Mouse (Mus musculus): ENCODE measurements at regions not wholly inside any gene's neighbourhood (a gene's known extent, or its start where the extent isn't known, plus 50 kb on each side); places are given as distances from the start of the nearest gene placed in this dataset.

GRCm38 (mm10) chrX:11845566-11845965 is 314.6 kb downstream of the Bcor start:
- no peak for TF ChIP-seq POLR2A (IDR thresholded peaks at IDR 0.05; ENCODE audit: borderline replicate concordance, control insufficient read depth, low read depth, low read length)
- no peak for TF ChIP-seq CTCF (IDR thresholded peaks at IDR 0.05; ENCODE audit: control insufficient read depth, insufficient read depth, low read length)
